Mouse (Mus musculus): ENCODE measurements at regions not wholly inside any gene's neighbourhood (a gene's known extent, or its start where the extent isn't known, plus 50 kb on each side); places are given as distances from the start of the nearest gene placed in this dataset.

DNA sequence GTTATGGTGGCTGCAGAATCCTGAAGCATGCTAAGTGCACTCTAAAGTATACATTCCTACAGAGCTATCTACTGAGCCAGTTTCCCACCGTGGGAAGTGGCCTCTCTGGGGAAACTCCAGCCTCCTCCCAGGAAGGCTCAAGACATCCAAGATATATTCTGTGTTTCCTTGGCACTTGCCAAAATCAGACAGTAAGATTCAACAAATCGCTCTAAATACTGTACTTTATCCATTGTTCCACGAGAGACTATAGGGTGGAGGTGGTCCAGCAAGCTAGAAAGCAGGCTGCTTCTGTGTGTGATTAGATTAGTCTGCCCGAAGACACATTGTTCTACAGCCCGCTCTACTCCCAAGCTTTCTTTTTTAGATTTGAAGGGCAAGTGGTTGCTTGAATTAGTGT, 250.5 kb downstream of the Gm11361 start:
- TF ChIP-seq CTCF (IDR thresholded peaks at IDR 0.05; ENCODE audit: low read depth, low read length), result no peak
- TF ChIP-seq POLR2A (IDR thresholded peaks at IDR 0.05; ENCODE audit: extremely low read depth, insufficient read depth, low read length), result no peak
